Mouse (Mus musculus) Patski (cell line): ENCODE measurements at regions not wholly inside any gene's neighbourhood (a gene's known extent, or its start where the extent isn't known, plus 50 kb on each side); places are given as distances from the start of the nearest gene placed in this dataset.
A peak's percentile ranks its signal among the peaks of the same experiment; 100 is the strongest.

Source experiments
- ATAC-seq: fragments of 100-300 bp; one replicate; pipeline ENCODE4 v1.8.0; 2021
- CTCF ChIA-PET: fragments of 350-600 bp; sonication (Branson Sonifier 250); formaldehyde crosslinking; loops from one replicate; lab custom pipeline; 2022; ENCODE audit warnings: inconsistent platforms; lab: Charles Lee
- POLR2A ChIA-PET: fragments of 350-600 bp; sonication (Branson Sonifier 250); formaldehyde crosslinking; loops from one replicate; lab custom pipeline; 2022; ENCODE audit warnings: antibody characterized with exemption, inconsistent platforms; lab: Charles Lee
- DNase-seq: peaks from one replicate; pipeline ENCODE4 v3.0.0-alpha.2; 2011; ENCODE audit warnings: low read depth, low spot score
- H3K27me3 ChIP-seq: fragments of 371-371 bp; one replicate; pipeline ENCODE4 v1.5.1; 2021
- CTCF ChIP-seq: fragments of 100-300 bp; IDR thresholded peaks from one replicate; pipeline ENCODE4 v1.5.1; 2021
- in situ Hi-C: fragments of 300-500 bp; cut with MboI; formaldehyde crosslinking; loops from 3 replicates; pipeline ENCODE4 v1.11.1; 2018; ENCODE audit warnings: low pct_unique_long_range_greater_than_20kb, mixed read lengths

DNA sequence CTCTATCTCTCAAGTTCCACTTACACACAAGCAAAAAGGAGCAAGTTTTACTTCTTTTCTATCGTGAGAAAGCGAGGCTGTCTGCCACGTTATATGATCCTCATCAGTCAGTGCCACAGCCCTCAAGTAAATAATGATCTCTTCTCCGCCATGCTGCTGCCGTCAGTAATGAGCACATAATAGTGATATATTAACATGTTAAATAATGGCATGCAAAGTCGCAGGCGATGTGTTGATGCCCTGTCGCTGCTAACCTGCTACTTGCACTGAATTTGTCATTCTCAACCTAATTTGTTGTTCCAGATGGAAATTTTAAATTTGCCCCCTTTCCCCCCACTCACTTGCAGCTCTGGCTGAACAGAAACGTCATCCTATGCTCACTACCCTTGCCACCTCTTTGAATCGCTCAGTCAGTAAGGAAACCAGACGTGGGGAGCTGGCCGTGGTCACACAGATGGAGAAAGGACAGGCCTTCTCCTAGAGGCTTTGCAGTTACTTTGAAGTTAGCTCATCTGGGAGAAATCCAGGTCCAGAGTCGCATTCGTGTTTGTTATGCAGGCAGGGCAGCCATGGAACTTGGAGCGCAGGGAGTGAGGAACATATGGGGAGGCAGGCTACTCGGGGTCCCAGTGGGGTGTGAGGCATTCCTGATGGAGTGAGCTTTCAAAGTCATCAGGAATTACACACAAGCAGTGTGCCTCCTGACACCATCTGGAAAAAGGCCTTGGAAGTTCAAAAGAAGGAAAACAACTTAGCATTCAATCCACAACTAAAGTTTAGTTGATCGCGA, 368.1 kb upstream of the BC052040 start:
- DNase-seq (no peak), ATAC-seq (no peak)
- ChIA-PET POLR2A (no interaction called here), CTCF (no interaction called here)
- TF ChIP-seq CTCF: no peak
- in situ Hi-C loops: no loop called here
- H3K27me3 ChIP-seq: peaks cover 9% of the 10 kb centered on the region

DNA sequence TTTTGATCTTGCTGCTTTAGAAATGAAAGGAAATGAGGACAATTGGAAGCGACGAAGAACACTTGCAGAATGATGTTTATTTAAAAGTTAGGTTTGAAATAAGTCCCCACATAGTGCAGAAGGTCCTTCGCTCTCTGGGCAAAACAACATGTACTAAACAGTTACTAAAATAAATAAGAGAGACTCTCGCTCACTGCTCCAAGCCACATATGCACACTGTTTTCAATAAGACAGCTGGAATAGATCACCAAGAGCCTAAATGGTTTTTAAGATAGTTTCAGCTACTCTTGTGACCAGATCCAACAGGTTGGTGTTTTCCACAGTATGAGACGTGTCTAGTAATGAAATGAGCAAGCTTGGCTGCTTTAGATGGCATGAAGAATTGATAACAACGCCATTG, 367.2 kb upstream of the BC052040 start:
- DNase-seq: no peak

DNA sequence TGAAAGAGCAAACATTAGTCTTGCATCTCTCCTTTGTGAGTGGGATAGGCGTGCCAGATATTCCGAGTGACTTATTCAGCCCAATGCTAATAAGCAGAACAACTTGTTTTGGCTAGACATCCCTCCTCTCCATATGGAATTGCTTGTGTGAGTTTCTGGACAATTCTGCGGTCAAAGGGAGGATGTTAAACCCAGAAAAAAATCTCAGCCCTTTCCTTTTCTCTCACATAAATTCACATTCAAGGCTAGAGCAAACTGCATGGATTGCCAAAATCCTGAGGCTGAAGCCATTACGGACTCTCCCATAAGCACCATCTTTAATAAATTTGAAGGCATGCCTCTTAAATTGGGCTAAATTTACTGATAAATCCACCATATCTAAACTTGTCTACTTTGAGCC, 351.5 kb upstream of the BC052040 start:
- ATAC-seq (no peak), DNase-seq (no peak)
- in situ Hi-C loops: no loop called here
- ChIA-PET POLR2A (no interaction called here), CTCF (no interaction called here)
- no peaks in the 10 kb centered on the region for H3K27me3 ChIP-seq
- TF ChIP-seq CTCF: no peak

More for the DNA sequence above, 367.2 kb upstream of the BC052040 start:
- POLR2A ChIA-PET: no interaction called here
- CTCF ChIA-PET: no interaction called here
- no peak for TF ChIP-seq CTCF
- in situ Hi-C loops: no loop called here
- peaks cover 9% of the 10 kb centered on the region for H3K27me3 ChIP-seq
- no peak for ATAC-seq

DNA sequence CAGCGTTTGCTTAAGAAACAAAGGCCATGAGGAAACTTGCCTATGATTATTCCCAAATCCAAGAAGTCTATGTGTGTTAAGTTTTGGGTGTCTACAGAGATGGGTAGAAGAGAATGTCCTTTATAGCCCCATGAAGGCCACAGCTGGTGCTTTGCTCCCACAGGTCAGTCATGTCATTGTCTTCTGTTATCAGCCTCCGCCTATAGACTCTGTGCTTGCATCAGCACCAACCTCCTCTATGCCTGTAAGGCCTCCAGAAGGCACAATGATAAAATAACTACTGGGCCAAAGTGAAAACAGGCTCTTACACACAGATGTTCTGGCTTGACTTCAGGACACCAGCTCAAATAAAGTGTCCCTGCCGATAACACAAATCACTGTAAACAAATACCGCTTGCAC, 333.8 kb upstream of the BC052040 start:
- no peak for TF ChIP-seq CTCF
- in situ Hi-C loops: no loop called here
- no peak for ATAC-seq
- ChIA-PET CTCF (no interaction called here), POLR2A (no interaction called here)
- no peaks in the 10 kb centered on the region for H3K27me3 ChIP-seq
- DNase-seq: no peak

DNA sequence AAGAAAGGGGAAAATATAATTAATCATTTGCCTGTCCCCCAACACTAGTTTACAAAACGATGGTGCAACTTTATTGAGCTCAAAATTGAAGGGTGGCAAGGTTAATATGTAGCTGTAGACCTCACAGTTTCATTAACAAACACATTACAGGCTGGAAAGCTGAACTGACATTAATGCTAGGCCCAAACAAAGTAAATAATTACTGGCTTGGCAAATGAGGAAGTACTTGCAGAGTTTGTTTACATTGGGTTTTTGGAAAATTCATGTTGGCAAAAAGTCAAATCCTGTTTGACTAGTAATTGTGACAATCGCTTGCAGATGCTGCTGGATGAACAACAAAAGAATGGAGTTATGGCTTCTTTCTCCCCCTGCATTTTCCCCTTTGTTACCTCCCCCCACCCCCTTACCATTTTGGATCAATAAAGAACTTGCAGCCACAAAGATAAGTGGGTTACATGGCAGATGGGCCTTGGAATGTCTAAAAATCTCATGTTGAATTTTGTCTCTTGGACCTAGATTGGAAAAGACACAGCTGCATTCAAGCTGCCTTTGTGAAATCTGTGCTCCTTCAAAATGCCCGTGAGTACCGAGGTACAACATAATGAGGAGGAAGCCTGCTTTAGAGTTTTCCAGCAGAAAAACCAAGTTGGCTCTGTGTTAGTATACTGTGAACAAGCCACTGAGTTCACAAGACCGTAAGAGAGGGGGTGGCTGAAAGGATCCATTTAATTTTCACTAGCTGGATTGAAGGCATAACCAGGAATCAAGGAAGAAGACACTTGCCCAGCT, 331.3 kb upstream of the BC052040 start:
- ChIA-PET CTCF (no interaction called here), POLR2A (interaction anchor here (0.7 to 1.1 kb wide), 2 partner anchors 9 to 18 kb away, joined by 3 to 5 read pairs; no protein-coding TSS in a partner anchor)
- no peak for TF ChIP-seq CTCF
- in situ Hi-C loops: no loop called here
- no peak for ATAC-seq
- no peak for DNase-seq
- H3K27me3 ChIP-seq: no peaks in the 10 kb centered on the region

DNA sequence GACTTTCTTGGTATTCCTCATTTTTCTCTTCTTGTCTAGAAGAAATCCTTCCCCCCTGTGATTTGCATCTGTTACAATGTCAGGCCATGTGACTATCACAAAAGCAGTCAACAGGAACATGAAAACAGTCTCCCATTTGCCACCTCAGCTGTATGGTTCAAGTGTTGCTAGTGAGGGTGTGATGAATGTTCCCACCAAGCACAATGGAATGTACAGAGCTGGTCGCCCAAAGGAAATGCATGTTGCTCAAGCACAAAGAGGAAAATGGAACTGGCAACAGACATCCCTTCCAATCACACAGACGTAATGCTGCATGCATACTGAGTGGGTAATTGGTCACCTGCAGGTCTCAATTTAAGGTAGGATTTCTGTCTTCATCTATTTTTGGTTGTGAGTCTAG, 324.1 kb upstream of the BC052040 start:
- DNase-seq: no peak
- no peaks in the 10 kb centered on the region for H3K27me3 ChIP-seq
- POLR2A ChIA-PET: no interaction called here
- CTCF ChIA-PET: no interaction called here
- ATAC-seq: no peak
- TF ChIP-seq CTCF: no peak
- in situ Hi-C loops: no loop called here

DNA sequence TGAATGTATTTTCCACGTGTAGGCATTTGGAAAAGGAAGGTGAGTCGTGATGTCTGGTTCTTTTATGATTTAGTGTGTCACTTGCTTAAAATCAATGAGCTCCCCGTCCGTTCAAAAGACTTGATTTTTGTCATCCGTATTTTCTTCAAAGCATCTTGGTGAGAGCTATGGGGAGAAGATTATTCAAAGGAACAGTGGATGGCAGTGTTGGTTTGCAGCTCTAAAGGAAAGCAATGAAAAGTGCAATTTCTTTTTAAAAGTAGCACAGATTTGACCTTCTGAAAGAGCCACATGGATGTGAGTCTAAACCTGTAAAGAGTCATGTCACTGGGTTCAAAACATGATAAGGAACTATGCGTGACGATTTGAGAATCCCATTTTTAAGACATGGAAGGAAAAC, 313.3 kb upstream of the BC052040 start:
- in situ Hi-C loops: no loop called here
- ChIA-PET CTCF (interaction anchor here (0.6 to 1.7 kb wide), 7 partner anchors 9 to 836 kb away, joined by 3 to 7 read pairs (median 3); no protein-coding TSS in a partner anchor), POLR2A (no interaction called here)
- TF ChIP-seq CTCF: peak; percentile 50
- ATAC-seq: no peak
- no peaks in the 10 kb centered on the region for H3K27me3 ChIP-seq
- no peak for DNase-seq

DNA sequence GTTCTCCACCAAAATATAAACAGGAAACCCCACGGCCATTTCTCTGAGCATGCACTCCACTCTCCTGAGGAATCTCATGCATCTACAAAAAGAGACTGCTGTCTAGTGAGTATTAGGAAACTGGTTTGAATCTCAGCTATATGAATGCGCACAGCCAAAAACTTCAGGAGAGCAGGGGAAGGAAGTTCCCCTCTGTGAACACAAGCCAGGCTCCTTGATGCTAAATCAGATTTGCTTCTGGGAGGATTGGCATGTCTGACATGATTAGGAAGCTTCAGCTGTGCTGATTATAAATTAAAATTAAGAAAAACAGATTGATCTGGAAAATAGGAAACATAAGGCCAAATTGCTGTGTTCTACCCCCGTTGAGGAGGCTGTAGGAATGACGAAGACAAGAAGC, 304.1 kb upstream of the BC052040 start:
- POLR2A ChIA-PET: no interaction called here
- in situ Hi-C loops: loop anchor here (10.0 kb wide), 1 partner anchor 827 kb away; no protein-coding TSS in a partner anchor
- CTCF ChIA-PET: interaction anchor here (1.9 kb wide), 1 partner anchor 9 kb away, joined by 7 read pairs; no protein-coding TSS in a partner anchor
- TF ChIP-seq CTCF: no peak
- DNase-seq: no peak
- no peaks in the 10 kb centered on the region for H3K27me3 ChIP-seq
- ATAC-seq: no peak

DNA sequence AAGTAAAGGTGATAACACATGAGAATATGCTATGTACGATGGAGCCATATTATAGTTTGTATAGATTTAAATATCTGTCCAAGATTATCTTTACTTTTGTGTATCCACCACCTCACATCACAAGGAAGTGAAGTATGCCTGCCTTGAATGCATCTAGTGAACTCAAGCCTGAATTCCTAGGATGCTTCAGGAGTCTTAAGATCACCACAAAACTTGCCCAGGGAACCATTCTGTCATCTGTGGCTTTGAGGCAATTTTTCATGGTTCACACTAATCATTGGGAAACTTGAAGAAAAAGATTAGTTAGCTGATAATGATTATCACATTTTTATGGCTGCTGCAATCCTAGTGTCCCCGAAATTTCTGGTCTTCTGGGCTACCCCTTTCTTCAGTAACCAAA, 288.5 kb upstream of the BC052040 start:
- ATAC-seq (peak; percentile 93), DNase-seq (peak; percentile 47)
- no peaks in the 10 kb centered on the region for H3K27me3 ChIP-seq
- POLR2A ChIA-PET: no interaction called here
- in situ Hi-C loops: no loop called here
- TF ChIP-seq CTCF: no peak
- CTCF ChIA-PET: interaction anchor here (1.2 to 1.4 kb wide), 2 partner anchors 9 to 37 kb away, joined by 3 to 4 read pairs; no protein-coding TSS in a partner anchor

DNA sequence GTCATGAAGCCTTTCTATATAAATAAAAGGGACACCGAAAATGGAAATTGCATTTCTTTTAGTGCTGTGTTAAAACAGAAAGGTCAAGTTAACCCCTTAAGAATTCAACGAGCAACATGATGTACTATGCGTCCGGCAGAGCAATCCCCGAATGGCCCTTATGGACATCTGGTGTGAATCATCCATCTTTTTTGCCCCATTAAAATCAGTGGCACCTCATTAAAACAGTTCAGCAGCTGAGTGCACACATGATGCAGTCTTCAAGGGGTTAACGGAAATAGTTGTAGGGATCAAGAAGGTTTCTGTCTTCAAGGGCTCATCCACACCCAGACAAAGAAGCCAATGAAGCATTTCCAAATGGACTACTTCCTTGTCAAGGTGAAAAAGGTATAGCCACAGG, 284.1 kb upstream of the BC052040 start:
- H3K27me3 ChIP-seq: no peaks in the 10 kb centered on the region
- in situ Hi-C loops: no loop called here
- ATAC-seq: no peak
- ChIA-PET POLR2A (no interaction called here), CTCF (interaction anchor here (1.0 to 1.5 kb wide), 3 partner anchors 15 to 33 kb away, joined by 3 to 4 read pairs (median 3); no protein-coding TSS in a partner anchor)
- no peak for TF ChIP-seq CTCF
- no peak for DNase-seq

DNA sequence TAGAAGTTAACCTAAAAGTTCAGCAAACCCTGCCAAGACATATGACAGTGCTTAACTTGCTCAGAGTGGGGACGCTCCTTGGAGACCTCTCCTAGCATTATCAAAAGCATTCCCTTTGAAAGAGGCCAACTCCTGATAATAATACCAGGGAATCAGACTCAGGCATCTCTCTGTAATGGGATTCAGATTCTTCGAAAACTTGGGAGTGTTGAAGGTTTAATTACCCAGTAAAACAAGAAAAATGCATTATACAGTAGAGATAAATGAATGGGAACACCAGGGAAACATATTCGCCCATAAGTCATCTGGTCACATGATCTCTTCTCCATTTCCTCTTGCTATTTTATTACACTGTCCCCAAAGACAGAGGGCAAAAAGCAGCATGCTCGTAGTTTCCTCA, 274.3 kb upstream of the BC052040 start:
- DNase-seq: no peak

More for the DNA sequence above, 274.3 kb upstream of the BC052040 start:
- in situ Hi-C loops: no loop called here
- POLR2A ChIA-PET: no interaction called here
- ATAC-seq: no peak
- CTCF ChIA-PET: interaction anchor here (1.3 kb wide), 1 partner anchor 9 kb away, joined by 3 read pairs; no protein-coding TSS in a partner anchor
- H3K27me3 ChIP-seq: no peaks in the 10 kb centered on the region
- no peak for TF ChIP-seq CTCF
